9 mouse cellular contexts compared by ENCODE assay signal in the genomic region with DNA sequence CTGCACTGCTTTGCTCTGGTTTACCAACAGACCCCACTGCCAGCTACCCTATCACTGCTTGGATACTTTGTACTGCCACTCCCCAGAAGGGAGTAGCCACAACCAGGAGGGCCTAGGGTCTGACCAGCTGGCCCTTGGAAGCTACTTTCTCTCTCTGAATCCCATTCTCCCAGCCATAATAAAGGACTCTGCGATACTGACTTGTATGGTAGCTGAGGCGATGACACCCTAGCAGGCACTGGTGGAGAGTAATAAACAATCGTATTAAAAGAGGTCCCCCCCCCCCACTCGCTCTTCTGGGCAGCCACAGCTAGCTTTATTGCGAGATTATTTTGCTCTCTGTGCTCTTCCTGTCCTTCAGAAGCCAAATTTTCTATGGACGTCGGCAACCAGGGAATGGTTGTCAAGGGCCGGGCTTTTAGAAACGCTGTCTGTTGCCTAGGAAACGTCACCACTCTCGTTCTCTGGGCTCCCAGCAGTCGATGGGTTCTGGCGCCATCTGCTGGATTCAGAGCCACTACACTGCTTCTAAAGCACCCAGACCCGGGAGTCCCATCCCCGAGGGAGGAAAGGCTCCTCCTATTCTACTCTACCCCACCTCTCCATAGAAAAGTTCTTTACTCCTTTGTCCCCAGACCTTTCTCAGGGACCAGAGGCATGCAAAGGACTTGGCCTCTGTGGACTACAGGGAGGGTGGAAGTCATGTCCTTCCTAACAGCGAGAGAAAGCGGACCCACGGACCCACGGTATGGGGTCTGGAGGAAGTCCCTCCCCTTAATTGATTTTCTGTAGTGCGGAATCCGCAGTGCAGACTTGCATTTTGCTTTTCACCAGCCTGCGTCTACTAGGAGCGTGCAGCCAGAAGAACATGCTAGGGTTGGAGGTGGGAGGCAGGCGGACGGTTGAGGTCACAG. TPM values are rescaled to one million over a fixed set of nuclear protein-coding genes. Genes with fewer than 3 reads are reported as not detected.
DNase-seq lines count a peak whose midpoint lies in the region; ATAC-seq and TF ChIP-seq lines count a peak whose summit lies in the region.
"Had no signal": no experiment of that assay in that cellular context is flagged by ENCODE, and none has a peak within 500 bp of the region (broad histone marks: within the 10 kb centered on the region; RNA-seq: fewer than 3 reads in every experiment).

No protein-coding gene starts in this region.

- peaks cover 45% of the 10 kb centered on the region for H3K27me3 ChIP-seq in E14TG2a.4 (ENCODE audit: insufficient read depth, low read length)
- H3K27me3 ChIP-seq in forebrain, embryonic 16.5 days (replicated peaks; ENCODE audit: control insufficient read depth, insufficient read depth, low read length): no peaks in the 10 kb centered on the region
- 0 out of 2 replicates have a peak, but pooled peaks cover 7% of the 10 kb centered on the region for H3K27me3 ChIP-seq in neural tube, embryonic 15.5 days (replicated peaks)

- H3K4me2 ChIP-seq in forebrain, embryonic 16.5 days (ENCODE audit: low read length): peak overlapping the region; percentile 52
- H3K4me2 ChIP-seq in neural tube, embryonic 15.5 days: peak overlapping the region; percentile 64

- H3K4me1 ChIP-seq in E14TG2a.4 (replicated peaks; ENCODE audit: low read depth, low read length): peaks cover 45% of the 10 kb centered on the region
- peaks cover 10% of the 10 kb centered on the region for H3K4me1 ChIP-seq in forebrain, embryonic 16.5 days (replicated peaks; ENCODE audit: control insufficient read depth, insufficient read depth, low read length)
- H3K4me1 ChIP-seq in neural tube, embryonic 15.5 days: peaks cover 22% of the 10 kb centered on the region

- H3K36me3 ChIP-seq in E14TG2a.4 (ENCODE audit: insufficient read depth, low read length): peaks cover 23% of the 10 kb centered on the region
- H3K36me3 ChIP-seq in forebrain, embryonic 16.5 days (ENCODE audit: control insufficient read depth, insufficient read depth): no peaks in the 10 kb centered on the region; the same call in 1 of the 2 replicates
- H3K36me3 ChIP-seq in neural tube, embryonic 15.5 days: peaks cover 24% of the 10 kb centered on the region

- peak overlapping the region; percentile 68 for H3K4me3 ChIP-seq in E14TG2a.4 (replicated peaks; ENCODE audit: low read length)
- H3K4me3 ChIP-seq in forebrain, embryonic 16.5 days (replicated peaks; ENCODE audit: low read length): peak overlapping the region; percentile 31
- H3K4me3 ChIP-seq in neural tube, embryonic 15.5 days (replicated peaks): peak overlapping the region; percentile 35

- intact Hi-C loops in heart, postnatal 36 days (cut with DNase I): loop anchor here (1.0 kb wide), 2 partner anchors 27 to 32 kb away; no protein-coding TSS in a partner anchor

- no peaks in the 10 kb centered on the region for H3K9me3 ChIP-seq in E14TG2a.4 (ENCODE audit: low read length)
- H3K9me3 ChIP-seq in forebrain, embryonic 16.5 days (ENCODE audit: control insufficient read depth, low read length): no peaks in the 10 kb centered on the region
- no peaks in the 10 kb centered on the region for H3K9me3 ChIP-seq in neural tube, embryonic 15.5 days (replicated peaks)

- TF ChIP-seq CTCF in E14TG2a.4 (conservative IDR thresholded peaks at IDR 0.05; ENCODE audit: low read length): peak; percentile 69

- peak; percentile 88 to 93 for DNase-seq in heart, postnatal 36 days
- peak; percentile 92 to 98 for DNase-seq in layer of hippocampus, adult 18-20 months (ENCODE audit: low spot score in 2 of 2)
- peak; percentile 86 to 91 for DNase-seq in lung, adult 18-20 months
- peak; percentile 94 for DNase-seq in testis, postnatal 10 days (ENCODE audit: low spot score)

- H3K27ac ChIP-seq in forebrain, embryonic 16.5 days (ENCODE audit: low read length): no peak overlapping the region
- peak overlapping the region; percentile 74 for H3K27ac ChIP-seq in neural tube, embryonic 15.5 days (replicated peaks)
- H3K27ac ChIP-seq: macrophage had no signal

- H3K9ac ChIP-seq in forebrain, embryonic 16.5 days (replicated peaks; ENCODE audit: low read depth, low read length): peak overlapping the region; percentile 23
- H3K9ac ChIP-seq in neural tube, embryonic 15.5 days (replicated peaks): peak overlapping the region; percentile 37; the same call in 1 of the 2 replicates

- peak; percentile 91 for ATAC-seq in cerebellum, adult (ENCODE audit: insufficient number of reproducible peaks, low FRiP score, low TSS enrichment)
- peak; percentile 95 for ATAC-seq in forebrain, embryonic 16.5 days
- peak; percentile 90 for ATAC-seq in neural tube, embryonic 15.5 days (ENCODE audit: low FRiP score)

- 11% methylated on average over 25 of the region's 25 CpGs for WGBS in forebrain, embryonic 16.5 days
- WGBS in neural tube, embryonic 15.5 days: 8% methylated on average over 25 of the region's 25 CpGs

RNA-seq across cellular contexts. Expression of a gene that starts 17.6 kb away (rescaled TPM):
- 63.3 and 74.5 TPM in 2 replicates for polyA plus RNA-seq in forebrain, embryonic 16.5 days (2015; fragmentation: Nextera tagmentation; extraction: Ambion mirVana)
- 10 to 100 TPM; 21.5 to 26.3 TPM for total RNA-seq in heart, postnatal 36 days (2021)
- total RNA-seq in layer of hippocampus, adult 18-20 months (2021): 10 to 100 TPM; 36.0 to 42.9 TPM
- polyA plus RNA-seq in neural tube, embryonic 15.5 days (2015; fragmentation: Nextera tagmentation; extraction: Ambion mirVana): 84.1 and 84.2 TPM in 2 replicates

RNA-seq across cellular contexts. Expression of a gene that starts 19.2 kb away (rescaled TPM):
- polyA plus RNA-seq in forebrain, embryonic 16.5 days (2015; fragmentation: Nextera tagmentation; extraction: Ambion mirVana): 4.6 and 6.1 TPM in 2 replicates
- 1 to 10 TPM; 3.6 to 4.0 TPM for total RNA-seq in heart, postnatal 36 days (2021)
- 1 to 10 TPM; 2.4 to 2.6 TPM for total RNA-seq in layer of hippocampus, adult 18-20 months (2021)
- polyA plus RNA-seq in neural tube, embryonic 15.5 days (2015; fragmentation: Nextera tagmentation; extraction: Ambion mirVana): 12.6 and 13.9 TPM in 2 replicates
- polyA plus RNA-seq: macrophage had no signal

RNA-seq across cellular contexts. Expression of a gene that starts 33.8 kb away (rescaled TPM):
- 40.0 and 49.6 TPM in 2 replicates for polyA plus RNA-seq in forebrain, embryonic 16.5 days (2015; fragmentation: Nextera tagmentation; extraction: Ambion mirVana)
- 10 to 100 TPM; 19.9 to 20.1 TPM for total RNA-seq in heart, postnatal 36 days (2021)
- total RNA-seq in layer of hippocampus, adult 18-20 months (2021): 10 to 100 TPM; 43.1 to 43.2 TPM
- polyA plus RNA-seq in neural tube, embryonic 15.5 days (2015; fragmentation: Nextera tagmentation; extraction: Ambion mirVana): 38.2 and 41.1 TPM in 2 replicates
